Mouse (Mus musculus): ENCODE results near the gene Tanc1.

GRCm38 (mm10) chr2:59739036-59739435 is 127.2 kb downstream of the Tanc1 start:
- TF ChIP-seq CTCF (IDR thresholded peaks at IDR 0.05) (no peak), EP300 (IDR thresholded peaks at IDR 0.05; ENCODE audit: insufficient read depth, low read depth, low read length) (no peak)
